Mouse (Mus musculus) colon, adult 2 months (tissue): Measurements from ENCODE around the gene Eef1a2. TPM values are rescaled to one million over a fixed set of nuclear protein-coding genes. Genes with fewer than 3 reads are reported as not detected.

Experiments used
- polyA plus RNA-seq: library from polyadenylated mRNA; depleted of rRNA; stranded (reverse); fragments of >200 nt; gene quantifications from 2 replicates; pipeline ENCODE4 v1.2.3, GENCODE M21; 2012; rRNA removed

The Eef1a2 gene
- polyA plus RNA-seq: 8.8 and 9.5 TPM in 2 replicates

GRCm38 (mm10) chr2:181156248-181157121, at the start of gene Eef1a2:
TSS of gene Eef1a2 (minus strand) at chr2:181157014.

GRCm38 (mm10) chr2:181202422-181202821, 45.6 kb upstream of the Eef1a2 start, which contains the start of gene Ptk6:
TSS of gene Ptk6 (minus strand) at chr2:181202789.

GRCm38 (mm10) chr2:181187121-181188000, 30.5 kb upstream of the Eef1a2 start, which contains the start of gene Ppdpf:
TSS of gene Ppdpf (plus strand) at chr2:181187247.

GRCm38 (mm10) chr2:181134591-181135445, 22.0 kb downstream of the Eef1a2 start, which contains the start of gene Kcnq2:
TSS of gene Kcnq2 (minus strand) at chr2:181135300.

Other genes starting within 250 kb of the Eef1a2 start
- gene Ythdf1, start 236.1 kb downstream of the Eef1a2 start, polyA plus RNA-seq: 19.5 and 22.9 TPM in 2 replicates
- not detected in 2 replicates for gene Birc7, start 228.0 kb downstream of the Eef1a2 start, polyA plus RNA-seq
- 5.8 and 8.6 TPM in 2 replicates for gene Nkain4, start 202.3 kb downstream of the Eef1a2 start, polyA plus RNA-seq
- 59.6 and 62.9 TPM in 2 replicates for gene Arfgap1, start 189.8 kb downstream of the Eef1a2 start, polyA plus RNA-seq
- gene Col20a1, start 170.5 kb downstream of the Eef1a2 start, polyA plus RNA-seq: 4.1 and 4.6 TPM in 2 replicates
- gene Chrna4, start 113.5 kb downstream of the Eef1a2 start, polyA plus RNA-seq: 0.06 and 0.25 TPM in 2 replicates
- gene Kcnq2, start 21.7 kb downstream of the Eef1a2 start, polyA plus RNA-seq: 1.1 and 1.4 TPM in 2 replicates
- gene Ppdpf, start 30.2 kb upstream of the Eef1a2 start, polyA plus RNA-seq: 223 and 266 TPM in 2 replicates
- gene Ptk6, start 45.8 kb upstream of the Eef1a2 start, polyA plus RNA-seq: 4.5 and 7.2 TPM in 2 replicates
- gene Srms, start 56.2 kb upstream of the Eef1a2 start, polyA plus RNA-seq: 1.2 and 1.5 TPM in 2 replicates
- gene Fndc11, start 63.0 kb upstream of the Eef1a2 start, polyA plus RNA-seq: 0.35 and 0.61 TPM in 2 replicates
- 45.2 and 46.9 TPM in 2 replicates for gene Helz2, start 85.0 kb upstream of the Eef1a2 start, polyA plus RNA-seq
- 32.6 and 34.0 TPM in 2 replicates for gene Gmeb2, start 131.0 kb upstream of the Eef1a2 start, polyA plus RNA-seq
- gene Stmn3, start 157.5 kb upstream of the Eef1a2 start, polyA plus RNA-seq: 6.0 and 7.6 TPM in 2 replicates
- 23.9 and 29.0 TPM in 2 replicates for gene Rtel1, start 162.7 kb upstream of the Eef1a2 start, polyA plus RNA-seq
- gene Zgpat, start 207.9 kb upstream of the Eef1a2 start, polyA plus RNA-seq: 32.6 and 36.8 TPM in 2 replicates
- 25.9 and 30.4 TPM in 2 replicates for gene Arfrp1, start 208.4 kb upstream of the Eef1a2 start, polyA plus RNA-seq
- gene Lime1, start 223.1 kb upstream of the Eef1a2 start, polyA plus RNA-seq: 94.1 and 102 TPM in 2 replicates